Mouse (Mus musculus): ENCODE measurements around the gene Scgb3a1.

The Scgb3a1 gene

DNA sequence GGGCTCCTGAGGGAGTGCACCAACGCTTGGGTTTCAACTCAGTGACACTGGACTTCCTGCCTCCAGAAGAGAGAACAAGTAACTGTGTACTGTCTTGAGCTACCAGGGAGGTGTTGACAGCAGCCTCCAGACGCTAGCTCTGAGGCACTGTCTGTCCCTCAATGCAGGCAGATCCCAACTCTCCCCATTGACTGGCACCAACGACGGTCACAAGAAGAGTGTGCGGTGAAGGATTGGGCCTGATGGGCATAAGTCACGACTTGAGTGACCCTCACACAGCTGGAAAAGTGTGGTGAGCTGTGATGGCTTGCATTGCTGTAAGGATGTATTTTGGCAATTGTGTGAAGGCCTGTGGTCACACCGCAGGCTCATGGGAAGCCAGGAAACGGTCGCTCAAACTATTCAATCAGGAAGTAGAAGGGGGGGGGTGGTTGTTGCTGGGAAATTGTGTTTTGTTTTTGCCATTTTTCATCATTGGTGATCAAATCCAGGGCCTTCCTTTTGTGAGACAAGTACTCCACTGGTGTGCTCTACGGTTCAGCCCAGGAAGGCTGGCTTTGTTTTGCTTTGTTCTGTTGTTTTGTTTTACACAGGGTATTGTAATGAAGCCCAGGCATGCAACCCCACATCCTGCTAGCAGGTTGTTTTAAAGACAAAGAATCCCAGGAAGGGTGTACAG, 4.5 kb upstream of the Scgb3a1 start:
- DNase-seq (ENCODE audit: low spot score in 2 of 2) = no peak

DNA sequence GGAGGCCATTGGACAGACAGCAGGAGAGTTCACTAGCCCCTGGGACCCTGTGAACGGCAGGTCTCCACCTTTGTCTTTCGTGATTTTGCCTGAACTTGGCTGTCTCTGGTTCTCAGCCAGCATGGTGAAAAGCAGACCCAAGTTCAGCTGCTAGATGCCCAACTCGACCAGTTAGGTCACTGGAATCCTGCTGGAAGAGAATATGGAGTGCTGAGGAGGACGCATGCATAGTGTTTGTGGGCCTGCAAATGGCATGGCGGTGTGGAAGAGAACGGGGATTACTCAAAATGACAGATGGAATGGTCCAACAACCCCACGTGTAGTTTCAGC, 4.0 kb upstream of the Scgb3a1 start:
- DNase-seq (ENCODE audit: low spot score in 2 of 2) = no peak

DNA sequence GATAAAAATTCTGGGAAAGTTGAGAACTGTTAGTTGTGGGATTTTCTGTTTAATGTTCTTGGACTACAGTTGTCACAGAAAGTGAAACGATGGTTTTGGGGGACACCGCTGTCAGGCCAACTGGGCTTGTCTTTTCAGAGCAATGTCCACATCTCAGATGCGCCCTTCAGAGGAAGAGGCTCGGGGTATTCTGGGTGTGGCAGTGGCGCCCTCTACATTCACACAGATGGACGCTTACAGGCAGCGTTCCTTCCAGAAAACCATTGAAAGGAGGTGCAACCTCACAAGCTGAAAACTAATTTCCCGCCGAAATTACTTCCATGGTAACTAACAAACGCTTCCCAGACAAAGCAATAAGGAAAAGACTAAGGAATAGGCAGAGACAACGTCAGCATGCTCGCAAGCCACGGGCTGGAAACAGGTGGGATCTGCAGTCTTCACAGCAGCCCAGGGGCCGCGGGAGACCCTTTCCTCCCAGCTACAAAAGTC, 1.1 kb upstream of the Scgb3a1 start:
- no peak for DNase-seq (ENCODE audit: low spot score in 2 of 2)

DNA sequence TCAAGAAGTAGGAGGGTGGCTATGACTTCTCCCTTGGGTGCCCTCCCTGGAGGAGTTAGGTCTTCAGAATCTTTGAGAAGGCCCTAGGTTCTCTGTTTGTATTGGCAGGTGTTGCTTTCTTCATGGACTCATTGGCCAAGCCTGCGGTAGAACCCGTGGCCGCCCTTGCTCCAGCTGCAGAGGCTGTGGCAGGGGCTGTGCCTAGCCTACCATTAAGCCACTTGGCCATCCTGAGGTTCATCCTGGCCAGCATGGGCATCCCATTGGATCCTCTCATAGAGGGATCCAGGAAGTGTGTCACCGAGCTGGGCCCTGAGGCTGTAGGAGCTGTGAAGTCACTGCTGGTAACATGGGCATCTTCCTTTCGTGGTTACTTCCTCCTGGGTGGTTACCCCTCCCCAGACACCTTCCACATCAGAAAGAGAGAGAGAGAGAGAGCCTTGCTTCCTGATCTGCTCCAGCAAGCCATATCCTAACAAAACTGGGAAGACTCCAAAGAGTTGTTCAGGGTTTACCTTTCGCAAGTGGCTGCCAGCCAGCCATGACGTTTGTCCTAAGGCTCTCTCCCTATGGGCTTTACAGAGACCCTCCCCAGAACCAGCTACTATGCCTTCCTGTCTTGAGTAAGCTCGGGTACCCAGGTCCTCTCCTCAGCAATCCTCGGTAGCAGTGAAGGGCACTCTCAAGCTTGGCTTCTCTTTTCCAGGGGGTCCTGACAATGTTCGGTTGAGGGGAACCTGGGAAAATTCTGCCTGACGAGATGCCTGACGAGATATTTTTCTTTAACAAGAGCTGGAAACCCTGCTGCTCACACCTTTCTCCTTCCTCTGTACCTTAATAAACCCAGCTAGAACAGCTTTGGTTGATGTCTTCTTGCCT, 1.1 kb downstream of the Scgb3a1 start:
- DNase-seq (ENCODE audit: low spot score in 2 of 2) = no peak

DNA sequence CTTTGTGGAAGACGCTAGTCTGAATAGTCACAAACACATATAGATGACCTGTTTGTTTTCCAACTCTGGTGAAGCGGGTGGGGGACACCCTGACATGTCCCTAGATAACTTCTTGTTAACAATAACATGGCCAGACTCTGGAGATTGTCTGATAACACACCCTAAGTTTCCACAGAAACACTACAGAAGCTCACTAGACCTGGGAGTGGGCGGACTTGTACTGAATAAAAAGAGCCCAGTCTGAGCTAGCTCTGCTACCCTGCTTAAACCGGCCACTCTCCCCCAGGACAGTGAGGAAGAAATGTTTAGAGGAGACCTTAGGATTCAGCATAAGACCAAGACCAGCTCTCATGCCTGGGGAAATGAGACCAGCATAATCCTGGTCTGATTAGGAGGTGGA, 2.1 kb downstream of the Scgb3a1 start:
- no peak for DNase-seq (ENCODE audit: low spot score in 2 of 2)

DNA sequence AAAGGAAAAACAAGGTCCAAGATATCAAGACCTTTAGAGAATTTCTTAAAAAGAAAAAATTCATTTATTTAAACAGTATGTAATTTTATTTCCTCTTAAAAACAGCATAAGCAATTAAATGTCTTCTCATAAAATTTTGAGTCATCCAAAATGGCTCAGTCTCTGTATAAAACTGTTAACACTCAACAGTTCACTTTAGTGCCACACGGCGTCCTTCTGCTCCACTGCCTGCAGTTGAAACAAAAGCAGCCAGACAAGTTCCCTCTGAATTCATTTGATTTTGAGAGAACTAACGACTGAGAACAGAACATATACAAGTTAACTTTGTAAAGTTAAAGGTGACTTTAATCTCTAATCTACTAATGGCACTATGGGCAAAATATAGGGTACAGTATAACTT, 10.0 kb downstream of the Scgb3a1 start:
- DNase-seq (ENCODE audit: low spot score in 2 of 2) = no peak

DNA sequence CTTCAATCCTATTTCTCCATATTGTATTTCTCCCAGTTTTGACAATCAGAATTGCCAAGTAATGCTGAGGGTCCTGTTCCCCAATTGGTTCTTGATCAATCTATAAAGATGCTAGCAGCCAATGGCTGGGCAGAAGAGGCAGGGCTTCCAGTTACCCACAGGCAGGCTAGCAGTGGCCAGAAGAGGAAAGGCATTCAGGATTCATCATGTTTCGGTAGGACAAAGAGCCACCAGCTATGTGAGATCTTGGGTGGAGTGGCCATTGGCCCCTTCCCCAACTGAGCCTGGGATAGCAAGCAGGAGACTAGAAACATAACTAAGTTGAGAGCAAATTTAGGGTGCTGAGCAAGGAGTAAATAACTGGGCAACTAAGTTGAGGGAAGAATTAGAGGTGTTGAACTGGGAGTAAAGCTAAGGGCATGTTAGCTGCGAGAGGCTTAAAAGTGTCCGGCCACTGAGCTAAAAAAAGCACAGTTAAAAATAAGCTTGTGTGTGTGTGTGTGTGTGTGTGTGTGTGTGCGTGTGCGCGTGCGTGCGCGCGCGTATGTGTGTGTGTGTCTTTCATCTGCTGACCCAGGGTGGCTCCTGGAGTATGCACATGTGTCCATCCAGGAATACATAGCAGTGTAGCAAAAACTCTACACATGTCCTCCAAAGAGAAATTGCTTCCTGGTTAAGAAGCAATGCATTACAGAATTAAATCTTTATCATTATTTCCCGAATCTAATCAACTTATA, 21.0 kb downstream of the Scgb3a1 start:
- no peak for DNase-seq (ENCODE audit: low spot score in 2 of 2)

DNA sequence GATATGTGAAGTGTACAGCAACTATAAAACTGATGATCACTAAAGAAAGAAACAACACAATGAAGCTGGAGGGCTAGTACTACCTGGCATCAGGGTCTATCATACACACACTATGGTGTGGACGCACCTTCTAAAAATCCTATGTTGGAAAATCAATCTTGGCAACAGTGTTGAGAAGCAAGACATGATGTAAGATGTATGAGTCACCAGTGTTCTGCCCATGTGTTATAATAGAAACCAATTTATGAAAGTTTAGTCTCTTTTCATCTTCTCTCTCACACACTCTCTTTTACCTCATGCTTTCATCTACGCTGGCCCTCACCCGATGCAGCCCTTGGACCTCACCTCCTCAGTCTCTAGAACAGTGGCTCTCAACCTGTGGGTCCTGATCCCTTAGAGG, 31.6 kb downstream of the Scgb3a1 start:
- DNase-seq (ENCODE audit: low spot score in 2 of 2) = no peak

DNA sequence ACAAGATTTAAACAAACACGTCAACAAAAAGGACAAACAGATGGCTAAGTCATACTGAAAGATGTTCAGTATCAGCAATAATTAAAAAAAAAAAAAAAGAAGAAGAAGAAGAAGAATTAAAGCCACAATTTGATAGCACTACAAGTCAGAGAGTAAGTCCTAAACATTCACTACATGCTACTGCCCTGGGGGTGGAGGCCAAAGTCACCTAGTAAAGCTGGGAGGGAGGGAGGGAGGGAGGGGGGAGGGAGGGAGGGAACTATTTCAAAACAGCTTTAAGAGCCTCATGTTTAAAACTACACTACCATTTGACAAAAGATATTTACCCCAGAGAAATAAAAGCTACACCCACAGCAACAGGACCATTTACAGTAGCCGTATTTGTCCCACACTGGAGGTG, 32.3 kb downstream of the Scgb3a1 start:
- no peak for DNase-seq (ENCODE audit: low spot score in 2 of 2)

DNA sequence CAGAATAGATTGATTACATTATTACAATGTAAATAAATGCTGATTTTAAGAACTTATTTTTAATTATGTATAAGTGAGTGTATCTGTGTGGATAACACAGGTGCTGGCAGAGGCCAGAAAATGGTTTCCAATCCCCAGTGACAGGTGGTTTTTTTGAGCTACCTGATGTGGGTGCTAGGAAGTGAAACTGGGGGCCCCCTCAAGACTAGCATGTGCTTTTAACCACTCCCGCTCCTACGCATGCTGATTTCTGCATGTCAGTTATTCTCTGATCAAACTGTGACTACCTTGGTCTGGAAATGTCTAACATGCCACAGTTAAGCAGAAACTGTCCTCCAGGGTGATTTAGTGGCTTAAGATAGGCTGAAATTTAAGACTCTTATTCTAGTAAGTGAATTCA, 33.1 kb downstream of the Scgb3a1 start:
- peak; percentile 46 to 53 for DNase-seq (ENCODE audit: low spot score in 2 of 2)

DNA sequence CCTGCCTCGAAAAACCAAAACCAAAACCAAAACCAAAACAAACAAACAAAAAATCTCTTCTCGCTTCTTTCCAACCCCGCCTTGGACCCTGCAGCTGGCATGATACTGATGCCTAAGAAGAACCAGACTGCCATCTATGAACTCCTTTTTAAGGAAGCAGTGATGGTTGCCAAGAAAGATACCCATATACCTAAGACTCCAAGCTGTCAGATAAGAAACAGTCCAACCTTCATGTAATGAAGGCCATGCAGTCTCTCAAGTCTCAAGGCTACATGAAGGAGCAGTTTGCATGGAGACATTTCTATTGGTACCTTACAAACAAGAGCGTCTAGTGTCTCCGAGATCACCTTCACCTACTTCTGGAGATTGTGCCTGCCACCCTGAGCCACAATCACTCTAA, 34.4 kb downstream of the Scgb3a1 start:
- no peak for DNase-seq (ENCODE audit: low spot score in 2 of 2)

DNA sequence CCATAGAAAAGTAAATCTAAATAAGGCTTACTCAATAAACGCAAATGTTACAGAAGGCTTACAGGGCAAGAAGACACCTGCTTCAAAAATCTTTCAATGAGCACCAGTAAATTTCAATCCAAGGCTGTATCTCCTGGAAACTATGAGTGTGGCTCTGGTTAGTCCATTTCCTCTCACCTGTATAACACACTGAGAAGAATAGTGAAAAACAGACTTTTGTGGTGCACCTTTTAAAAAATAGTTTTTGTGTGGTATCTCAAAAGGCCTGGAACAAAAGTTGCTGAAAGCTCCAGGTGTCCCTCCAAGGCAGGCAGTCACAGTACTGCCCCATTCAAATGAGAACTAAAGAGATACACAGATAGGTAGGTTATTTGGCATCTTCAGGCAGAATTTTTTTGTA, 35.7 kb downstream of the Scgb3a1 start:
- no peak for DNase-seq (ENCODE audit: low spot score in 2 of 2)

DNA sequence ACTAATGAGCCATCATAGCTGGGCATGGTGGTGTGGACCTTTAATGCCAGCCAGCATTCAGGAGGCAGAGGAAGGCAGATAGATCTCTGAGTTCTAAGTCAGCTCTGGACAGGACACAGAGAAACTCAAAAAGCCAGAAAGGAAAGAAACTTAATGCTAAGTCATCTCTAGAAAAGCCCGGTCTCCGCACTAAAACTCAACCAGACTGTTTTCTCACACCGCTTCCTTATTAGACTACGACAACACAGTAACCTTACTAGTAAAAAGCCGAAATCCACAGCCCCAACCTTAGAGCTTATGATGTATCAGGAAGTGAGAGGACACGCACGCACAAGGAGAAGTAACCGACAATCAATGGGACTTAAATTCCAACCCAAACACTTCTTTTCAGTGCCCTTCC, 38.6 kb downstream of the Scgb3a1 start:
- DNase-seq (ENCODE audit: low spot score in 2 of 2) = no peak

DNA sequence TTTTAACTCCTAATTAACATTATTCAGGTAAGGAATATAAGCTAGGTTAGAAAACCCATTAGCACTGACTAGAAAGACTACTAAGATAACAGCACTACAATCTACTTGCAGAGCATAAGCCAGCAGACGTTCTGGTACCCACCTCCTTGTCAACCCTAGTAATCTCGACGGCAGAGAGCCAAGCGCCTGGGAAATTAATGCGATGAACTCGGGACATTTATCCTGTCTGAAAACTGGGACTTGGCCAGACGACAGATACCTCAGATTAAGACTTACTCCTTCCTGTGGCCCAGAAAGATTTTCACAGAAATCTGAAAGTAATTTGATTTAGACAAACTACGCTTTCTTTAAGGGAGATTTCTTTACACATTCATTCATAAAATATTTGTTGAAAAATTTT, 41.4 kb downstream of the Scgb3a1 start:
- DNase-seq (ENCODE audit: low spot score in 2 of 2) = no peak

DNA sequence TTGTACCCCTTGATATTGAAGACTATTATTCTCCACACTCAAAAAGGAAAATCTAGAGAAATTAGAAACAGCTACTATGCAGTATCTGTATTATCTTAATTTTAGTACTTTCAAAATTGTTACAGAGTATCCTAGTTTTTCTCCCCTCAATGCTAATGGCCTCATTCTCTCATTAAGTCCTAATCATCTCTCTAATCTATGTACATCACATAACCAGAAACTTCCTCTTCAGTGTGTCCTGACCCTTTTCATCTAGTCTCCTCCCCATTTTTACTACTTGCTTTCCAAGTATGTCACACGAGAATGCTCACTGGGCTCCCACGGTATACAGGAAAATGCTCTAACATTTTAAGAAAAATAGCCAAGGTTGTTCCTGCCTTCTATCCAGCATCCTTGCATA, 44.4 kb downstream of the Scgb3a1 start:
- no peak for DNase-seq (ENCODE audit: low spot score in 2 of 2)

DNA sequence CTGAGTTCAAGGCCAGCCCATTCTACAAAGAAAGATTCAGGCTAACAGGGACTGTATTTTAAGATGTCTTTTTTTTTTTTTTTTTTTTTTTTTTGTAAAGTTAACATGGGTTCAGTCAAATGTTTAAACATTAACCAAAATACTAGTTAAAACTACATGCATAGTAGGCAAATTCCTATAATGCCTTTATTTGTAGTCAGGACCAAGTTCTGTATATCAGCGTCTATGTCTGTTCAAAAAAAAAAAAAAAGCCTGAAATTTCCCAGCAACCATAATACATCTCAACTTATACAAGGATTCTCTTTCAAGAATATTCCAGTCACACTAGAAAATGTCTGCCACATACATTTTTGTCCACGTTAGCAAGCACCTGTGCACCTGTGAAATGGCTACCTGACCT, 47.3 kb downstream of the Scgb3a1 start:
- no peak for DNase-seq (ENCODE audit: low spot score in 2 of 2)

DNA sequence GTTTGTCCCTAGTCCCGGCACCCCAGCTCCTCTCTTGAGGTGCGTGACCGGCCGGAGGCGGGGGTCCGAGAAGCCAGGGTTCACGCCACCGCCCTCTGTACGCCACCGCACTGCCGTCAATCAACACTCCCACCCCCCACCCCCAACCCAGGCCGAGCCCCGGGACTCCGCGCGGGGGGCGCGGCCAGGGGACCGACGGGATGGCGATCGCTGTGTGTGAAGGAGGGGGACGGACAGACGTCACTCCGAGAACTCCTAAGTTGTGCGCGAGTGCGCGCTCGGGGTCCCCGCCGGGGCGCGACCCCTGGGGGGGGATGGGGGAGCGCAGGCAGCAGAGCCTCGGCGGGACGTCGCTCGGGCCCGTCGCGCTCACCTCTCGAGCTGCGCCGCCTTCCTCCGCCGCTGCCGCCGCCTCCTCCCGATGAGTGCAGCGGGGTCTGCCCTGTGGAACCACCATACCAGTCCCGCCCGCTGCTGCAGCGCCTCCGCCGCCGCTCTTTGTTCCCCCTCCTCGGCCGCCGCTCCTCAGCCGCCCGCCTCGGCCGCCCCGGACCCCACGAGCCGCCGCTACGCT, 48.7 kb downstream of the Scgb3a1 start:
- DNase-seq (ENCODE audit: low spot score in 2 of 2) = peak in 1 of 2 experiments; percentile 32

DNA sequence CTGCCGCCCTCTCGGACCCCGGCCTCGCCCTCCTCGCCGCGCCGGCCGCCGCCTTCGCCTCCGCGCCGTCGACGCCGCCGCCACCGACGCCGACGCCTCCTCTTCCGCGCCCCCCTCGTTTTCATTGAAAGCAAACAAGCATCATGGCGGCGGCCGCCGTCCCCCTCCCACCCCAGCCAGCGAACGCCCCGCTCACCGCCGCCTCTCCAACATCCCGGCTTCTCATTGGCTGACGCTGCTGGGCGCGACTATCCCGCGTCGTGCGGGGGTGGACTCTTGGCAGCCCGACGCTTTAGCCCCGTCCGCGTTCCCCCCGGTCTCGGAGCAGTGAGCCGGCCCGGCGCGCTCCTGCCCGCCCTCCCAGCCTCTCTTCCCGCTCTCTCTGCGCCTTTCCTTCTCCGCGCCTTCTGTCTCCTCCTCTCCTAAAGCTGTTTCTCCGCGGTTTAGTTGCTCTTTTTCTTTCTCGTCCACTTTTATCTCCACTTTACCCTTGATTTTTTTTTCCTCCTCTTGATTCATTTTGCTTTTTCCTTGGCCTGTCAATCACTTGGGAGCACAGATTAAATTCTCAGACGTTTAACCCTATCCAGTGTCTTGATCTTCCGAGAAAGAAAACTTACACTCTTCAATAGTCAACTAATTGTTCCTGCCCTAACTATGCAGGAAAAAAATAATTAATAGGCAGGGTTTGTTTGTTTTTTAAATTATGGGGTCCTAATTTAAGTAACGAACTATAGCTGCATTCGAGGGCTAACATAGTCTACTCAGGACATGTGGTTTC, 49.3 kb downstream of the Scgb3a1 start, which contains the start of gene Cnot6:
TSS of gene Cnot6 (minus strand) at position 169 of the 781 bp plus-strand sequence.
- peak; percentile 98 to 99 for DNase-seq (ENCODE audit: low spot score in 2 of 2)

DNA sequence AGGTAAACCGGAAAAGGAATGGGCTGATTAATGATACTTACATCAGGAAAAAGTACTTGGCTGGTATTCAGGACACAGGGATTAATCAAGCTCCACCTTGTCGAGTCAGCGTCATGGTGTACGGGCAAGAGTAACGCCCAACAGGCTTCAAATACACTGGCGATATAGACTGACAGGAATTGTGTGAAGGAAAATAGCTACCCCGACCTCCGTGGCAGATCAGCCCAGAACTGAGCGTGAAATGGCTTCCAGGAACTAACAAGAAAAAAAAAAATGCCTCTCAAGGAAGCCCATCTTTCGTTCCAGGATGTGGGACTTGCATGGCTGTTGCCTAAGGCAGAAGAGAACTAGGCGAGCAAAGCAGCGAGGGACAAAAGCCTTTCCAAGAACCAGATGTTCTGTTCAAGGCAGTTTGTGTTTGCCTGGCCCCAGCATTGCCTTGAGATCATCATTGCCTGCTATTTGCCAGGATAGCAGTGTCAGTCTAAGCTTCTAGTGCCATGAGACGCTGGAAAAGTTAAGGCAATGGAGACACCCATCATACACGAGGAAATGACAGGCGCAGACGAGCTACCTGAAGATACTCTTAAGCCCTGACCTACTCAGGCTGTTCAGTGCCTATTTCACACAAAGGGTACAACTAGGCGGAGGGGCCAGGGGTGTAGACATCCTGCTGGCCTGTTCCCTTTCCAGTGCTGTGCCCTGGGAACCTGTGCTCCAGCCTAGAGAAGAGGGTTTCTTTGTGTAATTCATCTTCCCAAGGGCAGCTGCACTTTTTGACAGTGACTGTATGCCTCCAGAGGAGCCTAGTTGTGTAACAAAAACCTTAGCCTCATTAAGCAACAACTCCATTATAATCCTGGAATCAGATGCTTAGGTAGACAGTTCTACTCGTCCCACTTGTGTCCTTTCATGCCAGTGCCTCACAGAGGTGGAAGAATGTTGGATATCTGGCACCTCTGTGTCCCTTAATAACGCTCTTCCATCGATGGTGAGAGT, 50.2 kb downstream of the Scgb3a1 start:
- peak; percentile 6 to 27 for DNase-seq (ENCODE audit: low spot score in 2 of 2)
